Mouse (Mus musculus) erythroblast, adult 5-6 weeks (primary cell): Measurements from ENCODE around the gene Gm42674. TPM values are rescaled to one million over a fixed set of nuclear protein-coding genes. Genes with fewer than 3 reads are reported as not detected.

Source experiments
- total RNA-seq, 2 experiments: library from RNA; stranded (forward) in 1 of 2; stranded (reverse) in 1 of 2; fragments of 150-400 nt in 1 of 2; fragments of 200-764, 138-1000 nt in 1 of 2; gene quantifications; 2 replicates each; pipeline versions ENCODE4 v1.2.3 to v1.2.4; 2015 to 2017; ENCODE audit warnings: low replicate concordance in 2 of 2

The Gm42674 gene
- total RNA-seq, 2 experiments from 2014 or later = not detected

Other genes starting within 250 kb of the Gm42674 start
- not detected in 2 replicates for gene Slc27a3, start 212.0 kb upstream of the Gm42674 start, total RNA-seq (2015; ENCODE audit: low replicate concordance)
- 0.68 TPM in 1 of 2 replicates, not detected in the other for gene Slc27a3, start 212.0 kb upstream of the Gm42674 start, total RNA-seq (2017; ENCODE audit: low replicate concordance)
- gene Ints3, start 168.3 kb upstream of the Gm42674 start, total RNA-seq (2015; ENCODE audit: low replicate concordance) = 6.0 and 6.9 TPM in 2 replicates
- gene Ints3, start 168.3 kb upstream of the Gm42674 start, total RNA-seq (2017; ENCODE audit: low replicate concordance) = 5.1 and 10.5 TPM in 2 replicates
- not detected in 2 replicates for gene Npr1, start 136.0 kb upstream of the Gm42674 start, total RNA-seq (2015; ENCODE audit: low replicate concordance)
- gene Npr1, start 136.0 kb upstream of the Gm42674 start, total RNA-seq (2017; ENCODE audit: low replicate concordance) = 0.84 TPM in 1 of 2 replicates, not detected in the other
- 25.9 and 29.9 TPM in 2 replicates for gene Ilf2, start 125.8 kb upstream of the Gm42674 start, total RNA-seq (2015; ENCODE audit: low replicate concordance)
- gene Ilf2, start 125.8 kb upstream of the Gm42674 start, total RNA-seq (2017; ENCODE audit: low replicate concordance) = 37.6 and 44.0 TPM in 2 replicates
- gene Snapin, start 110.9 kb upstream of the Gm42674 start, total RNA-seq (2015; ENCODE audit: low replicate concordance) = 6.3 and 11.5 TPM in 2 replicates
- 10.7 and 13.4 TPM in 2 replicates for gene Snapin, start 110.9 kb upstream of the Gm42674 start, total RNA-seq (2017; ENCODE audit: low replicate concordance)
- gene Chtop, start 92.4 kb upstream of the Gm42674 start, total RNA-seq (2015; ENCODE audit: low replicate concordance) = 33.0 and 49.1 TPM in 2 replicates
- 37.8 and 45.3 TPM in 2 replicates for gene Chtop, start 92.4 kb upstream of the Gm42674 start, total RNA-seq (2017; ENCODE audit: low replicate concordance)
- gene S100a1, start 87.5 kb upstream of the Gm42674 start, total RNA-seq (2015; ENCODE audit: low replicate concordance) = 41.3 and 51.2 TPM in 2 replicates
- gene S100a1, start 87.5 kb upstream of the Gm42674 start, total RNA-seq (2017; ENCODE audit: low replicate concordance) = 15.3 and 28.6 TPM in 2 replicates
- gene S100a13, start 87.5 kb upstream of the Gm42674 start, total RNA-seq (2015; ENCODE audit: low replicate concordance) = 1.9 and 18.0 TPM in 2 replicates
- 22.4 and 31.6 TPM in 2 replicates for gene S100a13, start 87.5 kb upstream of the Gm42674 start, total RNA-seq (2017; ENCODE audit: low replicate concordance)
- gene S100a14, start 75.0 kb upstream of the Gm42674 start, total RNA-seq (2015; ENCODE audit: low replicate concordance) = not detected in 2 replicates
- not detected in 2 replicates for gene S100a14, start 75.0 kb upstream of the Gm42674 start, total RNA-seq (2017; ENCODE audit: low replicate concordance)
- gene S100a16, start 64.7 kb upstream of the Gm42674 start, total RNA-seq (2015; ENCODE audit: low replicate concordance) = not detected in 2 replicates
- not detected in 2 replicates for gene S100a16, start 64.7 kb upstream of the Gm42674 start, total RNA-seq (2017; ENCODE audit: low replicate concordance)
- 2.5 TPM in 1 of 2 replicates, not detected in the other for gene S100a3, start 41.3 kb upstream of the Gm42674 start, total RNA-seq (2015; ENCODE audit: low replicate concordance)
- gene S100a3, start 41.3 kb upstream of the Gm42674 start, total RNA-seq (2017; ENCODE audit: low replicate concordance) = not detected in 2 replicates
- gene S100a2, start 11.7 kb upstream of the Gm42674 start, total RNA-seq (2015; ENCODE audit: low replicate concordance) = not detected in 2 replicates
- not detected in 2 replicates for gene S100a2, start 11.7 kb upstream of the Gm42674 start, total RNA-seq (2017; ENCODE audit: low replicate concordance)
- 64.0 and 136 TPM in 2 replicates for gene S100a4, start 1.9 kb downstream of the Gm42674 start, total RNA-seq (2015; ENCODE audit: low replicate concordance)
- gene S100a4, start 1.9 kb downstream of the Gm42674 start, total RNA-seq (2017; ENCODE audit: low replicate concordance) = 89.5 and 104 TPM in 2 replicates
- not detected in 2 replicates for gene S100a5, start 6.6 kb downstream of the Gm42674 start, total RNA-seq (2015; ENCODE audit: low replicate concordance)
- not detected in 2 replicates for gene S100a5, start 6.6 kb downstream of the Gm42674 start, total RNA-seq (2017; ENCODE audit: low replicate concordance)
- gene S100a6, start 11.0 kb downstream of the Gm42674 start, total RNA-seq (2015; ENCODE audit: low replicate concordance) = 246 and 247 TPM in 2 replicates
- 99.2 and 118 TPM in 2 replicates for gene S100a6, start 11.0 kb downstream of the Gm42674 start, total RNA-seq (2017; ENCODE audit: low replicate concordance)
- not detected in 2 replicates for gene S100a7a, start 52.1 kb downstream of the Gm42674 start, total RNA-seq (2015; ENCODE audit: low replicate concordance)
- not detected in 2 replicates for gene S100a7a, start 52.1 kb downstream of the Gm42674 start, total RNA-seq (2017; ENCODE audit: low replicate concordance)
- gene S100a8, start 67.1 kb downstream of the Gm42674 start, total RNA-seq (2015; ENCODE audit: low replicate concordance) = 9,516 and 10,353 TPM in 2 replicates
- gene S100a8, start 67.1 kb downstream of the Gm42674 start, total RNA-seq (2017; ENCODE audit: low replicate concordance) = 5,136 and 5,692 TPM in 2 replicates
- 13,871 and 15,956 TPM in 2 replicates for gene S100a9, start 93.8 kb downstream of the Gm42674 start, total RNA-seq (2015; ENCODE audit: low replicate concordance)
- 4,543 and 6,947 TPM in 2 replicates for gene S100a9, start 93.8 kb downstream of the Gm42674 start, total RNA-seq (2017; ENCODE audit: low replicate concordance)
- gene Pglyrp4, start 125.0 kb downstream of the Gm42674 start, total RNA-seq (2015; ENCODE audit: low replicate concordance) = 4.8 TPM in 1 of 2 replicates, not detected in the other
- gene Pglyrp4, start 125.0 kb downstream of the Gm42674 start, total RNA-seq (2017; ENCODE audit: low replicate concordance) = not detected in 2 replicates
- gene Gm5849, start 176.0 kb downstream of the Gm42674 start, total RNA-seq (2015; ENCODE audit: low replicate concordance) = not detected in 2 replicates
- not detected in 2 replicates for gene Gm5849, start 176.0 kb downstream of the Gm42674 start, total RNA-seq (2017; ENCODE audit: low replicate concordance)